Mouse (Mus musculus): ENCODE measurements at regions not wholly inside any gene's neighbourhood (a gene's known extent, or its start where the extent isn't known, plus 50 kb on each side); places are given as distances from the start of the nearest gene placed in this dataset.
A peak's percentile ranks its signal among the peaks of the same experiment; 100 is the strongest.

DNA sequence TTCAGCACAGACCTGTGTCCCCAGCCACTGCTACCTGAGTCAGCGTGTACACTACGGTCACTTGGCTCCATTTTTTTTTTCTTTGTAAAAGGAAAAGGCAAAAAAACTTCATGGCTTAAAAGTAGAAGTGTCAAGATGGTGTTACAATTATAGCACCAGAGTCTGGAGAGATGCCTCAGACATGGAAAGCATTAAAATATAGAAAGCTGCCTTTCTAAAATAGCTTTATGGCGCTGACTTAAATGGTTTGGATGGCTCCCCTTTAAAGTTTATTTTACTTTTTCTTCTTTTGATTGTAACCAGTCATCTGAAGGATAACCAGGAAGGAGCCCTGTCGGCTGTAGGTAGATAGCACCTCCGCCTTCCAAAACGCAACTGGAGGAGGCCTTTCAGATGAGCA, 79.0 kb upstream of the Jade1 start:
- no peak for DNase-seq (ENCODE audit: extremely low read depth, low read depth)

DNA sequence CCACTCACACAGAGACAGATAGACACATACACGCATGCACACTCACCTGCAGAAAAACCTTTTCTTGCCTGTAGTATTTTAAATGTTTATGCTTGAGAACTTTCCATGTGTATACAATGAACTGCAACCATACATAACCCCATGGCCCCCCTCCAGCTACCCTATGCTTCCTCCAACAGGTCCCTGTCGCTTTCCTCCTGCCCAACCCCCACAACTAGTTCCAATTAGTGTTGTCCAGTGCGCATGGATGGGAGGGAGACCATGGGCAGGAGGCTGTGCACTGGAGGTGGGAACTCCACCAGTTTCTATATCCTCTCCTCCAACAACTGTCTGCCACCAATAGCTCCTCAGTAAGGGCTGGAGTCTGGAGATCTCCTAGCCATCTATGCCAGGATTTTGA, 82.9 kb upstream of the Jade1 start:
- no peak for DNase-seq (ENCODE audit: extremely low read depth, low read depth)

DNA sequence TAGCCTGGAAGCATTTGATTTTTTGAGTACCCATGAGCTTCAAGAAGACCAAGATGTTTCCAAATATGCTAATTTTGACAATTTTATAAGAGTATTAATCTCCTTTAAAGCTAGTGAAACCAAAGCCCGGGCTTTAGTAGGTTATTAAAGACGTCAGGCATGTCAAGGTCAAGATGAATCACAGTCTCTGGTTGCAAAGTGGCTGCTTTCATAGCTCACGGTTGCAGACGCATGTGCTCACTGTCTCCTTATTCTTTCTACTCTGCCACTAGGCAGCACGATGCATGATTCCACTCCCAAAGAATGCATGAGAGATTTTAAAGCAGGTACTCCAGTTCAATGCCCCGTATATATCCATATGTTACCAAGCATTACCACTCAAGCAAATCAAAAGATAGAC, 86.4 kb upstream of the Jade1 start:
- DNase-seq (ENCODE audit: extremely low read depth, low read depth), result no peak

DNA sequence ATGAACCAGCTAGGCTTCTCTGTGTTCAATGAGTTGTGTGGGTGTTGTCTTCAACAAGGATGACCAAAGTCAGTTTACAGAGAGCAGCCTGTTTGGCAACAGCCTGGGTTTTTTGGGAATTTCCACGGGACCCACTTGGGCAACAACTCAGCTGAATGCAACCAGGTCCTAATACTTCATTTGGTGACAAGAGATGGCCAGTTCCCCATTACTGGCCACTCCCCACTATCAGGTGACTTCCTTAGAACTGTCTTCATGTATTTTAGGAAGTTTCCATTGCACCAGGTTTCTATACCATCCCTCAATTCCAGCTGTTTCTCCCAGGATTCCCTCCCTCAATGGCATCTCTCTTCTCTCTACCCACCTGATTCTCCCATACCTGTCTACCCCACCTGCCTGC, 87.7 kb upstream of the Jade1 start:
- DNase-seq (ENCODE audit: extremely low read depth, low read depth), result no peak

DNA sequence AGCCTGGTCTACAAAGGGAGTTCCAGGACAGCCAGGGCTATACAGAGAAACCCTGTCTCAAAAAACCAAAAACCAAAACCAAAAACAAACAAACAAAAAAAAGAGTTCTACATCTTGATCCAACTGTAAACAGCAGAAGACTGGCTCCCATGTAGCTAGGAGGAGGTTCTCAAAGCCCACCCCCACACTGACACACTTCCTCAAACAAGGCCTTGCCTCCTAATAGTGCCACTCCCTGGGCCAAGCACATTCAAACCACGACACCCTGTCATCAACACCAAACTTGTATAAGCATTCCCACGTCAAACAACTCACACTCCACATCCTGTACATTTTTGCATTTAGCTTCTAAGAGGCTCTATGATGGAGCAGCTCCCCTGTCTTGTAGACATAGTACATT, 89.6 kb upstream of the Jade1 start:
- DNase-seq (ENCODE audit: extremely low read depth, low read depth), result no peak

DNA sequence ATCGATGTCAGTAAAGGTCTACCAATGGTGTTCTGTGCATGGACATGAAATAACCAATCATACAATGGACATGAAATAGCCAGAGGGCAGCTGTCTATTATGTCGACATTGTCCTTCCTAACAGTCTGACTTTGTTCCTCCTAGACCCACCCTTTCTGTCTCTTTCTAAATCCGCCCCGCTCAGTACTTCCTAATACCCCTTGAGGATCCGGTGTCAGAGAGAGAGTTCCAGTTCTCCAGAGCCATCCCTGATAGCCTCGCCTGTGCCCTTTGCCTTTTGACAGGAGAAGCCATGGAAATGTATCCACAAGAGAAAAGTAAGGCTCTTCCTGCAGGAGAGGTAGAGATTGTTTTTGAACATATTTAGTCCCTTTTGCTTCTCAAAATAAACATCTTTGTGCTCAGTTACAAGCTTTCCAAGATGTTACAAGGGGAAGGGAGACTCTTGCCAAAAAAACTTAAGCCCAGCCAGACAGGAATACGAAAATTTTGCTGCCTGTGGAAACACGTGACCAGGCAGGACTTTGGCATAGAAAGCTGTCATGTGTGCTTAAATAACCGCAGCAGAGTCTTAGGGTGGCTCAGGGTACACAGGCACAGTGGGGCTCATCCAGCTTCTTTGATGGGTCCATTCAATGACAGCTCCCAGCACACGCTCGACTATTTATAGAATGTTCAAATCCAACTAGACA, 92.4 kb upstream of the Jade1 start:
- no peak for DNase-seq (ENCODE audit: extremely low read depth, low read depth)

DNA sequence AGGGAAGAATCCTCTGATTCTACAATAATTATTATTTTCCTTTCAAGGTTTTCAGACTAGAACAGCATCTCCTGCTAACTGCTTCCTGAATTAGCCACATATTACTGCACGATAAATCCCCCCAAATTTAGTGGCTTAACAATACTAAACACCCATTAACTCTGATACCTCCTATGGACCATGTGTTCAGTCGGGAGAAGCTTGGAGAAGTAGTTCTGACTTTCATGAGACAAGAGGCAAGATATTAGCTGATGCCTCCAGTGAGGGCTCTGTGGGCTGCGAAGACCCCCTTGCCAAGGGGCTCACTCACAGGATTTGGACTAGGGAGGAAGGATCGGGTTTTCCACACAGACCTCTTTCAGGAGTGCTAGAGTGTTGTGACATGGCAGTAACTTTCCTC, 95.4 kb upstream of the Jade1 start:
- DNase-seq (ENCODE audit: extremely low read depth, low read depth), result no peak

DNA sequence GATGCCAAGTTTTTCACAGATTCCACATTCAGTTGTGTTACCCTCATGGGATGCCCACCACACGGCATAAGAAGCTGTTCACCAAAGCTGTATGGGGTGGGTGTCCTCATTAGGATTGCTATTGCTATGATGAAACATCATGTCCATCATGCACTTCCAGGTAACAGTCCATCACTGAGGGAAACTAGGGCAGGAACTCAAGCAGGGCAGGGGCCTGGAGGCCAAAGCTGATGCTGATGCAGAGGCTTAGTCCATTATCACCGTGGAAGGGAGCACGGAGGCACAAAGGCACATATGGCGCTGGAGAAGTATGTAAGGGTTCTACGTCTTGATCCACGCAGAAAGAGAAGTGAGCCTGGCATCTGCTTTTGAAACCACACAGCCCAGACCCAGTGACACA, 97.4 kb upstream of the Jade1 start:
- DNase-seq (ENCODE audit: extremely low read depth, low read depth), result no peak

DNA sequence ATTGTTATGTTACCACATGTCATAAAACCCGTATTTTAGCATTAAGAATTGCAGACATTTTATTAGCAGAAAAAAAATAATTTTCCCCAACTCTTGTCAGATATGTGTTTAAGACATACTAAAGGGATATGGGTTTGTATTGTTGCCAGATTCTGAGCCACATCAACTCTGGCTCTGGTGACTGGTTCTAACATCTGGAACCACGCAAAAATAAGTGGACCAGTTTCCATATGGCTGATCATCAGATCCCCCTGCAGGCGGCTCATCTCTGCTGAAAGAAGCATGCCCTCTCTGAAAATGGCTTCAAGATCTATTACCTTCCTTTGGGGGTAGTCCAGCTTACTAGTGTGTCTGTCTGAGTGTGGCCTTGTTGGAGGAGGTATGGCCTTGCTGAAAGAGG, 102.0 kb upstream of the Jade1 start:
- no peak for DNase-seq (ENCODE audit: extremely low read depth, low read depth)

DNA sequence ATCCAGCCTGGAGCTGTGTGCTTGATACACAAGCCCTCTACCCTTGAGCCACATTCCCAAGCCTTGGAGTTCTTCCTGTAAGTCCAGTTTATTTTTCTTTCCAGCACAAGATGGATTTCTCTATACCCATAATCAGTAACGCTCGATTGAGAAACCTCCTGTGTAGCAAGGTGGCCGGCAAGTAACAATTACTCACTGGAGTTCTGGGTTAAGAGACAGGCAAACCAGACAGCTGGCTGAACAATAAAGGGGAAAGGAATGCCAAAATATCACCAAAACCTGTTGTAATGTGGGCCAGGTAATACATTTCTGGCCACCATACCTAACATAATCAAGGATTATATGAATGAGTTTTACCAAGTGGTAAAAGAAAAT, 102.8 kb upstream of the Jade1 start:
- DNase-seq (ENCODE audit: extremely low read depth, low read depth), result no peak

DNA sequence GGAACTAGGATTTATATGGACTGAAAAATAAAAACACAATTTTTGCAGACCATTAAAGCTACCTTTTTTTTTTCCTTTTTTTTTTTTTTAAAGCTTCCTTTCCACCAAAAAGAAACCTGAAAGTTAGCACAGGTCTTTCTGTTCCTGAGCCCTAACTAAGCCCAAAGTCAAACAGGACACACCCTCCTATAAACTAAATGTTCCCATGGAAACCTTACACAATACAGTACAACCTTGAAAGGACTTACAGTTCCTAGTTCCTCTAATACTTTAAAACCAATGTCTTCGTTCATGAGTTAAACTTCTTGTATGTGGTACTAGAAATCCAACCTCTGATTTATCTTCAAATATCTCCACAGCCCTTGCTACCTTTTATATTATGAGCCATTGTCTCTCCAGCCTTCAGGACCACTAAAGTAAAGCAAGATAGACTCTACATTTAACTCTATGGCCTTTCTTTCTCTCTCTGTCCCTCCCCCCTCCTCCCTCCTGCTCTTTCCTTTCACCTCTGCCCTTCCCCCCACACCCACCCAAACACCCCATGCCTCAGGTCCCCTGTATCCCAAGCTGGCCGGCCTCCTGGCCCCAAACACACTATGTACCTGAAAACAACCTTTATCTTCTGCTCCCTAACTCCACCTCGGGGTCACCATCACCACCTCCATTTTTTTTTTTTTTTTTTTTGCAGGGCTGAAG, 103.4 kb upstream of the Jade1 start:
- DNase-seq (ENCODE audit: extremely low read depth, low read depth), result no peak

DNA sequence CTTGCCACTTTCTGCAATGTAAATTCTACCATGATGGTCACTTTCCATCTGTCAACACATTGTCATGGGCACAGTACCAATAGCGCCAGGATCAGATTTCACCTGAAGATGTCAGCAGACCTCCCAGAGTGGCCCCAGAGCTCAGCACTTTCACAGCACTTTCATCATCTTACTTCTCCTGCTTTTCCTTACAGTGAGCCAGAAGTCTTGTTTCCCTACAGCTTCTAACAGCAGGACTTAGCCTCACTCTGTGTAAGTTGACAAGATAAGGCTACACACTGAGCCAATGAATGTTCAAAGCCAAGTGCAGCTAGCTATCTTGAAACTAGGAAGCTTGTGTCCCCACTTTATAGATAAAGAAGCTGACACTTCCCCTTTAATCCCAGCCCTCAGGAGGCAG, 104.8 kb upstream of the Jade1 start:
- DNase-seq (ENCODE audit: extremely low read depth, low read depth), result peak; percentile 15

DNA sequence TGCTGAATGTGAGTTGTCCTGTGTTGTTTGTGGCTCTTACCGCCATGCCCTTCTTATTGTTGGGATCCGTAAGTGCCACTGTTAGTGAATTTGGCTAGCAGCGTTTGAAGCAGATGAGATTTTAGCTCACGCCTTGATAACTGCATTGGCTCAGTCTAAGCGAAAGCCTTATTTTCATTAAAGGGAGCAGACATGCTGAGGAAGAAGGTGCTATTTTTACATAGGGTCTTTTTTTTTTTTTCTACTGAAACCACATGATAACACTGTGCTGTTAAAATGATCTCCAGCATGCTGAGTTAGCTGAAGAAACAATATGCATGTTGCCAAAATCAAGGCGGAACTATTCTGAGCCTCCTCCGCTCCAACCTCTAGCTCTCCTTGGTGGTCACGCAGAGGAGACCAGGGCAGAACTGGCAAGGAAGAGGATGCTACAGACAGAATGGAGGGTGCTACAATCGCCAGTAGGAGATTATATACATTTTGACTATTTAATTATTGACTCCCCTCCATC, 111.2 kb upstream of the Jade1 start:
- DNase-seq (ENCODE audit: extremely low read depth, low read depth), result no peak

DNA sequence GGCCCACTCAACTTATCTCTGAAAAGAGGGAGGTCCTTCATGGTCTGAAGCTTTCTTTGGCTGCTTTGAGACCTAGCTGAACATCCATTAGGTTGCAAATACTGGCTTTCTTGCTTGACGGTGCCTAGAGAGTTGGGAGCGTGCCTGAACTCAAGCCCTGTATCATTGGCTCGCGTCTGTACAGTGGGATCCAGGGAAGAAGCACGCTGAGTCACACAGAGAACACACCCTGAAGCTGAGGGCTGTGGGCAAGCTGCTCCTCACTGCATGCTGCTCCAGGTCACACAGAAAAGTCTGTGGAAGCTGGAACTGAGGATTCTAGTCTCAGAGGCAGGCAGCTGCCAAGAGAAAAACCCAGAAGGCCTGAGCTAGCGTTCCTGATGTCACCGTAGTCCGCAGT, 119.3 kb upstream of the Jade1 start:
- no peak for DNase-seq (ENCODE audit: extremely low read depth, low read depth)

DNA sequence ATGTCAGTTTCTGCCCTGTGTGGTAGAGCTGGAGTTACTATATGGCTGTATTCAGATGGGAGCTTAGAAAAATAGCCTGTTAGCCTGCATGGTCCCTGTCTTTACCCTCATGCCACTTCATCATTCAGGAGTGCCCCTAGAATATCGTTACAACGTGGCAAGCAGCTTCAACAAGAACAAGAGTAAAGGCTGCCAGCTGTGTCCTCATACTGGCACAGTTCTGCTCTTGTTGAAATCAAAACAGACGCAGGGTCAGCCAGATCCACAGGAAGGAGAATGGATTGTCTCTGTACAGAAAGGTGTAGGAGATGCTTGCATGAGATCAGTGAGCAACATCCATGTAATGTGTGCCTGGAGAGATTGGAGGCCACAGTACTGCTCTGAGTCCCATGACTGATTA, 122.4 kb upstream of the Jade1 start:
- no peak for DNase-seq (ENCODE audit: extremely low read depth, low read depth)

DNA sequence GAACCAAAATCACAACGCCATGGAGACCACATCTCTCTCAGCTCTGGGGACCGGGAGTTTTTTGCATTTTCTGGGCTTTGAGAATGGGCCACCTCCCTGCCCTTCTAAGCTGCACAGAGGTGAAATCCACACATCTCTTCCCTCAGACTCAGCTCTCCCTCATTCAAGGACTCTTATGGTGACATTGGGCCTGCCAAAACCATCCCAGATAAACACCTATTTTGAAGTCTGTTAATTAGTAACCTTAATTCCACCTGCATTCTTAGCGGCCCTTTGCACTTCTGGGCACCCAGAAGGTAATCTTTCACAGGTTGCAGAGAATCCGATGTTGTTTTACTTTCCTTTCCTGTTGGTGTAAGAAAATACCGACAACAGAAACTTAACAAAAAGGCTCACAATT, 123.2 kb upstream of the Jade1 start:
- no peak for DNase-seq (ENCODE audit: extremely low read depth, low read depth)

DNA sequence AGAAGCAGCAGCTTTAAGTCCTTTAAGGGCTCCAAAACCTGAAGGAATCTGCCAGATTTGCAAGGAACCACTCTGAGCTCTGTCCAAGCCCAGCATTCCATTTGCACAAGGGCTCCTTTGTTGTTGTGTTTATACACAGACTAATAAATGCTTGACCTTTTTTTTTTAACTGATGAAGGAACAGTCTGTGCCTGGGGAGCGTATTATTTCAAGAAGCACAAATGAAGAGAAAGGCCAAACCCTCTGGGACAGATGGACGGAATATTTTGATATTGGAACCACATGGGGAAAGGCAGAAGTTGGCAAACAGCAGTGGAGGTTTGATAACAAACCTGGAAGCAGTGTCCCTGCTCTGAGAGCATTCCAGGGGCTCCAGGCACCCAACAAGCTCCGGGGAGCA, 125.3 kb upstream of the Jade1 start:
- DNase-seq (ENCODE audit: extremely low read depth, low read depth), result no peak

DNA sequence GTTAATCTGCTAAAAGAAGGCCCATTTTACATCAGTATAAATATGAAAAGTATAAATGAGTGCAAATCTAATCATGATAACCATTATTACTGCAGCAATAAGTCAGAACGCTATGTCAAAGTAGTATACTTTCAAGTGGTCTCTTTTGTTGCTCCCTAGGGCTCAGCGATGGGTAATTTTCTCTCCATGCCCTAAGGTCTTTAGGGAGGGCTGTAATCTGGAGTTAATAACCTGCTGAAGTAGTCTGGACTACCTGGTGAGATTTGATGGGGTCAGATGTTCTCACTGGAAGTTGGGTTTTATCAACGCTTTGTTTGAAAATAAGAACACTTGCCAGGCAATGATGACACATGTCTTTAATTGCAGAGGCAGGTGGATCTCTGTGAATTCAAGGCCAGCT, 128.6 kb upstream of the Jade1 start:
- DNase-seq (ENCODE audit: extremely low read depth, low read depth), result no peak

DNA sequence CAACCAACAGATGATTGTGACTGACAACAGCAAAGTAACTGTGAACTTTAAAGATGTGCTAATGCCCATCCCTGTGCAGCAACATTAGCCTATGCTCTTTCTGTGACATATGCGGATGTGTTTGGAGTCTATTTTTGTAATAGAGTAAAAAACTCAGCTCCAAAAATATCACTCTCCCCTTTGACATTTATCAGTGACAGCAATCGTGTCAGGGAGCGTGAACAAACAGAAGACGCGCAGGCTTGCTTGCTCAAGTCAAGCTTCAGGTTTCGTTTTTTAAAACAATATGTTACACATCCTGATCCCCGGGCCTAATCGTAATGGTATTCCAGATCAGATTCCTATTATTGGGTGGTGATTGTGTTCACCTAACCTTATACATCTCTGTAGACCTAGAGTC, 129.7 kb upstream of the Jade1 start:
- DNase-seq (ENCODE audit: extremely low read depth, low read depth), result no peak

DNA sequence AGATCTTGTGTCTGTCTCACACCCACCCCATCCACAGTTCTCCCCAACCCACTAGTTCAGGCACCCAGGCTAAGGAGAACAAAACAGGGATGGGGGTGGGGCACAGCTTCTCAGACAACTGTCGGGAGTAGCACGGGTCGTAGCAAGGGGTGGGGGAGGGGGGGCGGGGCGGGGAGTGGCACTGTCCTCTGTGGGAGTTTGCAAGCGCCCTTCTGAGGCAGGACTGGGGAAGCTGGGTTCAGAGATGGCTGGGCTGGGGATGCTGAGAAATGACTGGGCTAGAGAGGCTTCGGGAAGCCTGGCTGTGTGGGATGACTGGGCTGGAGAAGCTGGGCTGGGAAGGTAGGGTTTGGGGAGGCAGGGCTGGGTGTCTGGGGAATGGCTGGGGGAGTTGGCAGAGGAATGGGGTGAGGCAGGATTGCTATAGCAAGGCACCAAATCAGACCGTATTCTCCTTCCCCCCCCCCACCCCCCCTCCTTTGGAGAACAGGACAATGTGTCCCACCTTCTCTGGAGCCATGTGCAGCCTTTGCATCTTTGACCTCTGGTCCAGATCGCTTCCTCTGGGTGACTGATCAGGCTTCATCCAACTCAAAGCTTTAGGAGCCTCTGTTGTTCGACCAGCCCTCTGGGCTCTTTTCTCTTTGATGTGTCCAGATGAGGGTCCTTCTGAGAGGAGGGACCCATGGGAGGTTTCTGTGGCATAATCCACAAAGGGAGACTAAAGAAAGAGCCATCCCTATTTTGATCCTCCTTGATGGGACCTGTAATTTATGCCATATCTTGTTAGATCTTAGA, 131.2 kb upstream of the Jade1 start:
- no peak for DNase-seq (ENCODE audit: extremely low read depth, low read depth)

DNA sequence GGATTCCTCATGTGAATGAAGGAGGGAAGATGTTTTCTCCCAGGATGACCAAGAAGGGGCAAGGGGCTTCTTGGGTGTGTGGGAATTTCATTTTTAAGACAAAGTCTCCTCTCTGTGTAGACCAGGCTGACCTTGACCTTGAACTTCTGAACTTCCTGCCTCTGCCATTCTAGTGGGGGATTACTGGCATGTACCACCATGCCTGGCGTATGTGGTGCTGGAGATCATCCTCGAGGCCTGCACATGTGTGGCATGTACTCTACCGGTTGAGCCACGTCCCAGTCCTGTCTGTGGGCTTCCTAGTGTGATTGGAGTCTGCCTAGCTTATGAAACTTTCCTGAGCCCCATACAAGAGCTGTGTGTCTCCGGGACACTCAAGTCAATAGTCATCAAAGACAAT, 131.9 kb upstream of the Jade1 start:
- DNase-seq (ENCODE audit: extremely low read depth, low read depth), result no peak

All from MEL-GATA-1-ER (cell line).